Mouse (Mus musculus): ENCODE data around the gene Sppl2b. TPM values are rescaled to one million over a fixed set of nuclear protein-coding genes. Genes with fewer than 3 reads are reported as not detected.

Gene Sppl2b
- polyA plus RNA-seq, 1 experiment = 56.0 TPM

DNA sequence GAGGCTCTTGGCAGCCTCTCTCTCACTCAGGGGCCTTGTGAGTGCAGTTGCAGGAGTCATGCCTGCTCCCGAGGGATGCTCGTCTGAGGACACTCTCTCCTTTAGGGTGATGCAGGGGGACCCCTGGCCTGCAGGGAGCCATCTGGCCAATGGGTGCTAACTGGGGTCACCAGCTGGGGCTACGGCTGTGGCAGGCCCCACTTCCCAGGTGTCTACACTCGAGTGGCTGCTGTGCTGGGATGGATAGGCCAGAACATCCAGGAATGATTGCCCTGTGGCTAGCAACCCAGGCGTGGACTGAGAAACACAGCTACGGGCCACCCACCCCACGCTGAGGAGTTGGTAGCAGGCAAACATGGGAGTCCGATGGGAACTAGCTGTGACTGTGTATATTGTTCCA is 44.0 kb downstream of the Sppl2b start:
- TF ChIP-seq GATA1 (IDR thresholded peaks at IDR 0.05; ENCODE audit: low read length) = no peak
- no peak for TF ChIP-seq TAL1 (IDR thresholded peaks at IDR 0.05; ENCODE audit: low read length)
- no peaks in the 10 kb centered on the region for H3K27me3 ChIP-seq (ENCODE audit: control insufficient read depth)
- H3K36me3 ChIP-seq (ENCODE audit: control insufficient read depth) = peaks cover 52% of the 10 kb centered on the region
- H3K4me1 ChIP-seq (ENCODE audit: control insufficient read depth) = peaks cover 47% of the 10 kb centered on the region
- H3K4me3 ChIP-seq (replicated peaks) = peak overlapping the region; percentile 89
- H3K9me3 ChIP-seq (ENCODE audit: control insufficient read depth, low read length) = no peaks in the 10 kb centered on the region

DNA sequence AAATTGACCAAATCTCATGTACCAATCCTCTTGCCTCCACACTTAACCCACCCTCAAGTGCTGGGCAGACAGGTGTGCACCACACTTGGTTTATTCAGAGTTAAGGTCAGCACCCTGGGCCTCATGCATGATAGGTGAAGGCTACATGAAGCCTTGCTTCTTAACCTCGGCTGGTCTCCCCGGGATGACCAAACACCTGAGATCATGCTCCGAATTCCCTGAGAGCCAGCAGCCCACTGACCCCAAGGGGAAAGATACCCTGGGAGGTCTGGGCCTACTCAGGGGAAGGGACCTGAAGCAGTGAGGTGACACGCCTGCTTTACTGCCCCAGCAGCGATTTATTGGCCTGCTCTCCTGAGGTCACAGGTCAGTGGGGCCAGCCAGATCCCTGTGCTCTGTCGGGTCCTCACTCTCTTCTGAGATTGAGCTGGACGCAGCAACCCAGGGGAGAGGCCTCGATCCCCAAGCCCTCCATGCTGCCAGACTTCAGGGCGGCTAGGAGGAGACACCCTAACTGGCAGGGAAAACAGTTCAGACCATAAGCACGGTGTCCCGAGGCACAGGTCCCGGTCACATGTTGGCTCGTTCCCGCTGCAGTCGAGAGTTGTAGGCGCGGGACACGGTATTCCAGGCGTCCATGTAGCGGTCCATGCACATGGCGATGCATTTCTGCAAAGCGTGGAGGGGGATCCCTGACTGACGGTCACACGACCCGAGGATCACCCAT is 44.7 kb downstream of the Sppl2b start:
- Histone ChIP-seq H3K9me3 (ENCODE audit: control insufficient read depth, low read length) (no peaks in the 10 kb centered on the region), H3K4me3 (replicated peaks) (peak overlapping the region; percentile 89), H3K4me1 (ENCODE audit: control insufficient read depth) (peaks cover 47% of the 10 kb centered on the region), H3K36me3 (ENCODE audit: control insufficient read depth) (peaks cover 59% of the 10 kb centered on the region), H3K27me3 (ENCODE audit: control insufficient read depth) (no peaks in the 10 kb centered on the region)
- TF ChIP-seq GATA1 (IDR thresholded peaks at IDR 0.05; ENCODE audit: low read length) = no peak
- TF ChIP-seq TAL1 (IDR thresholded peaks at IDR 0.05; ENCODE audit: low read length) = no peak

DNA sequence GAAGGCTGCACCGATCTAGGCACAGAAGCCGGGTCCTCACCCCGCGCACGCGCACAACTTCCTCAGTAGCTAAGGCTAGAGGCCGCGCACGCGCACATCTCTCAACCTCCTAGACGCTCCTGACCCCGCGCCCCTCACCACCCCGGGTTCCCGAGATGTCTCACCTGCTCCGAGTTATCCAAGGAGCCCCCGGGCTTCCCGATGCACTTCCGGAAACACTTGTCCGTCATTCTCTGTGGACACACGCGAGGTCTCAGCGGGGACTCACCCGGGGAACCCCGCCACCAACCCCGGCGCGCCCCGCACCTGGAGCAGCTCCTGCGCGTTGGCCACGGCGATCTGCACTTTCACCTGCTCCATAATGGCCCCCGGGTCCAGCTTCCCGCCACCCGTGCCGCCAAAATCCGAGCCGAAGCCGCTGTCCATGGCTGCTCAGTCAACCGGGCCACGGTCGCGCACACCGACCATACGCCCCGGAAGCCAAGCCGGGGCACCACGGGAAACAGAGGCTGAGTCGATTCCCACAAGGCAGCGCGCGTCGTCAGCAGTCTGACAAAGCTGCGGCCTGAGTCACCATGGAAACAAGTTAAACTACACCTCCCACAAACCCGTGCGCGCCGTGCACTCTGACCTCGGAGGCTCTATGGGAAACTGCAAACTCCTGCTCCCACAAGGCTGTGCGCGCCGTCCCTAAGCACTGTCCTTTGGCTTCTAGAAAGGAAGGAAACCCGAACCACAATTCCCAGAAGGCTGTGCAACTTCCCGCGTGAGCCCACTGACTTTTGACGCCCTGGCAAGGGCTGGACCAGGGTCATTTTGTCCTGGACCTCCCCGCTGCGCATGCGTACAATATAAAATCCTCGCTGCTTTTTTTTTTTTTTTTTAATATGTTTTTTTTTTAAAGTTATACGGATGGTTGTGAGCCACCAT is 45.5 kb downstream of the Sppl2b start, which contains the start of gene Timm13:
Timm13 (minus strand) TSS at position 652 of the 930 bp plus-strand sequence.
- peaks cover 43% of the 10 kb centered on the region for H3K4me1 ChIP-seq (ENCODE audit: control insufficient read depth)
- H3K9me3 ChIP-seq (ENCODE audit: control insufficient read depth, low read length) = no peaks in the 10 kb centered on the region
- TF ChIP-seq TAL1 (IDR thresholded peaks at IDR 0.05; ENCODE audit: low read length) (no peak), GATA1 (IDR thresholded peaks at IDR 0.05; ENCODE audit: low read length) (no peak)
- H3K36me3 ChIP-seq (ENCODE audit: control insufficient read depth) = peaks cover 65% of the 10 kb centered on the region
- H3K4me3 ChIP-seq (replicated peaks) = peak within 1 kb of the TSS; percentile 89
- no peaks in the 10 kb centered on the region for H3K27me3 ChIP-seq (ENCODE audit: control insufficient read depth)

DNA sequence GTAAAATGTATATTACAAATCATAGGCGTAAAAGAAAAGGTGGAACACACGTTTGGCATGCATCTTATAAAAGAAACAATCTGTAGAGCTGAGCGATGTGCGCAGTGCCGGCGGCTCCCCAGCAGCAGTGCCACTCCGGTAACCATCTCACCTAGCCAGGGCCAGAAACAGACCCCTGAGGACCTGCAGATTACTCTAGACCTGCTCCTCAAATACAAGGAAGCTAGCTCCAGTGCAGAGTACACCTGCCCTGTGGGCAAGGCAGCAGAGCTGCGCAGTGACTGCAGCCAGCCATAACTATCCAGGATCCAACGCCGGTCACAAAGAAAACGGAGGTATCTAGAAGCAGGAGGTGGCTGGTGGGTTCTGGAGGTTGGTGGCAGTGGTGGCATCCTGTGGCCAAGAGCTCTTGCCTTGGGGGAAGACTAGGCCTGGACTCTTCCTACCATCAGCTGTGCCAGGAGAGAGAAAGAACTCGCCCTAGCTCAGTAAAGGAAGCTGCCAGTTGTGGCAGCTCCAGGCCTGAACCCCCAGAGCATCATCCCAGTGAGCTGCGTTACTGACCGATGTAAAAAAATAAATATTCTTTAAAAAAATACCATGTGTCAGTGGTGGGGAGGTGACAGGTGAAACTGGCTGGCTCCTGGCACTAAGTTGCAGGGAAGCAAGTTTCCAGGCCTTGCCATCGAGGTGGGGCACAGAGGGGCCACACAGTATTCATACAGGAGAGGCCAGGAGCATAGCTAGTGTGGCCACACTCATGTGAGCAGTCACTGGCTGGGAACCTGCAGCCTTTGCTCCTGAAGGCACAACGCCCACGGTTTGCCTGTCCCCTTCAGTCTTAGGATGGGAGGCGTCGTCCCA is 46.6 kb downstream of the Sppl2b start:
- no peaks in the 10 kb centered on the region for H3K27me3 ChIP-seq (ENCODE audit: control insufficient read depth)
- H3K4me1 ChIP-seq (ENCODE audit: control insufficient read depth) = peaks cover 41% of the 10 kb centered on the region
- TF ChIP-seq TAL1 (IDR thresholded peaks at IDR 0.05; ENCODE audit: low read length) (no peak), GATA1 (IDR thresholded peaks at IDR 0.05; ENCODE audit: low read length) (no peak)
- peaks cover 75% of the 10 kb centered on the region for H3K36me3 ChIP-seq (ENCODE audit: control insufficient read depth)
- no peaks in the 10 kb centered on the region for H3K9me3 ChIP-seq (ENCODE audit: control insufficient read depth, low read length)
- H3K4me3 ChIP-seq (replicated peaks) = peak overlapping the region; percentile 89

DNA sequence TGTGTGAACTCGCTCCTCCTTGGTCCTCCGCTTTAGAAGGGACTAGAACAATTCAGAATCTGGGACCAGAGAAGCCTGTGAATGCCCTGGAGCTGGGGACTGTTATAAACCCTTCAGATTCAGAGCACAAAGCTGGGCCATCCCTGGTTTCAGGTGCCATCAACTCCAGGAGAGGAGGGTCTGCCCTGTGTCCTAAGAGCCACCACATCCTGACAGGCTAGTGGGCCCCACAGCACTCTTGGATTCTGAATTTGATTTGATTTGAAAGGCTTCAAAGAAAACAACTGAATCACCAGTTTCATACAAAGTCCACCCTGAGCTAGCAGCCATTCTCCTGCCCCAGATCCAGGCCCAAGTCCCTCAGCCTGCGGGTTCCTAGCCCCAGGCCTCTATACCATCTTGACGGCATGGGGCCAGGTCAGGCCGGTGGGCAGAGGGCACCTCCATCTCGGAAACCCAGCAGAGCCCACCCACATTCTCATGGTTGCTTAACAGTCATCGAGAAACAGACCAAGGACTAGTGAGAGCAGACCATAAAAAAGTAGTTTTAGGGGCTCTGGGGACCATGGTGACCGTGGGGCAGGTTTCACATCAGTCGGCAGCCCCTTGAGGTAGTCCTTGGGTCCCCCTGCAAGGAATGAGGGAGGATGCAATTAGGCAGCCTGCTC is 47.3 kb downstream of the Sppl2b start:
- H3K4me1 ChIP-seq (ENCODE audit: control insufficient read depth) = peaks cover 37% of the 10 kb centered on the region
- TF ChIP-seq TAL1 (IDR thresholded peaks at IDR 0.05; ENCODE audit: low read length) (no peak), GATA1 (IDR thresholded peaks at IDR 0.05; ENCODE audit: low read length) (no peak)
- no peaks in the 10 kb centered on the region for H3K9me3 ChIP-seq (ENCODE audit: control insufficient read depth, low read length)
- H3K36me3 ChIP-seq (ENCODE audit: control insufficient read depth) = peaks cover 75% of the 10 kb centered on the region
- H3K4me3 ChIP-seq (replicated peaks) = no peak overlapping the region
- H3K27me3 ChIP-seq (ENCODE audit: control insufficient read depth) = no peaks in the 10 kb centered on the region

DNA sequence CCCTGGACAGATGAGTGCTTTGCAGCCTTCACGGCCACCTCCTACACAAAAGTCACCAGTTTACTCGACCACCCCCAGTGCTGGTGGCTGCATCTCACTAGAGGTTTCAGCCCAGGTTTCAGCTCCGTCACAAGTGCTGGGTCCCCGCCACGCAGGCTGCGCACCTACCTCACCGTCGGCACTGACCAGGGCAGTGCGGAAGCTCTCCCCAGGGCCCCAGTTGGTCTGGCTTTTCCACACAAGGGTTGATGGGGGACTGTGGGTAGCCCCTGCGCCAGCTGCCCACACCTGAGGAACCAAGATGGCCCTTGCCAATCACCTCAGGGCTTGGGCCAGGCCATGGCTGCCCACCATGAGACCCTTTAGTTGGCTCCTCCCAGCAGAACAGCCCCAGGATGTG is 48.2 kb downstream of the Sppl2b start:
- H3K27me3 ChIP-seq (ENCODE audit: control insufficient read depth) = no peaks in the 10 kb centered on the region
- no peaks in the 10 kb centered on the region for H3K9me3 ChIP-seq (ENCODE audit: control insufficient read depth, low read length)
- peaks cover 28% of the 10 kb centered on the region for H3K4me1 ChIP-seq (ENCODE audit: control insufficient read depth)
- TF ChIP-seq GATA1 (IDR thresholded peaks at IDR 0.05; ENCODE audit: low read length) (no peak), TAL1 (IDR thresholded peaks at IDR 0.05; ENCODE audit: low read length) (no peak)
- no peak overlapping the region for H3K4me3 ChIP-seq (replicated peaks)
- H3K36me3 ChIP-seq (ENCODE audit: control insufficient read depth) = peaks cover 75% of the 10 kb centered on the region

DNA sequence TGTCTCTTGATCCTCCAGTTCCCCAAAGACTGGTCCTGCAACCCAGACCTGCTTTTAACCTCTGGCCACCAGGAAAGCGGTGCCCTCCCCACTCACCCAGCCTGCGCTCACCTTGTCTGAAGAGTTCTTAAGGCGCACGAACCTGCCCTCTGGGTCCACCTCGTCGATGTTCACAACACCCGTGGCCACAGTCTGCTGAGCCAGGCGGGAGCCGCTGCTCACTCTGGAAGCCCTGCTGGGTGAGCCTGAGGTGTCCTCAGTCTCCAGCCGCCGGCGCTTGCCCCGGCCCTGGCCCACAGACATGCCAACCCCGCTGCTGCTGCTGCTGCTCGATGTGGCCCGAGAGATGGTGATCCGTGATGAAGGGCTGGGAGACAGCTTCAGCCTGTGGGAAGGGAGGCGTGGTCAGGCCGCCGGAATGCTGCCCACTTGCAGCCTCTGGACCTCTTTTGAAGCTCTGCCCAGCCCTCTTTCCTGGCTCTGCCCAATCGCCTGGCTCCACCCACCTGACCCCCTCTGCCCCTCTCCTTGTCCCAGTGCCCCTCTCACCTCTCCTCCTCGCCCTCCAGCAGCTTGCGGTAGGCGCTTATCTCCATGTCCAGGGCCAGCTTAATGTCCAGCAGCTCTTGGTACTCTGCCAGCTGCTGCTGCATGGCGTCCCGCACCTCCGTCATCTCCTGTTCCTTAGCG is 49.1 kb downstream of the Sppl2b start:
- no peaks in the 10 kb centered on the region for H3K27me3 ChIP-seq (ENCODE audit: control insufficient read depth)
- H3K4me1 ChIP-seq (ENCODE audit: control insufficient read depth) = peaks cover 21% of the 10 kb centered on the region
- TF ChIP-seq GATA1 (IDR thresholded peaks at IDR 0.05; ENCODE audit: low read length) (no peak), TAL1 (IDR thresholded peaks at IDR 0.05; ENCODE audit: low read length) (no peak)
- no peaks in the 10 kb centered on the region for H3K9me3 ChIP-seq (ENCODE audit: control insufficient read depth, low read length)
- H3K4me3 ChIP-seq (replicated peaks) = no peak overlapping the region
- peaks cover 75% of the 10 kb centered on the region for H3K36me3 ChIP-seq (ENCODE audit: control insufficient read depth)

DNA sequence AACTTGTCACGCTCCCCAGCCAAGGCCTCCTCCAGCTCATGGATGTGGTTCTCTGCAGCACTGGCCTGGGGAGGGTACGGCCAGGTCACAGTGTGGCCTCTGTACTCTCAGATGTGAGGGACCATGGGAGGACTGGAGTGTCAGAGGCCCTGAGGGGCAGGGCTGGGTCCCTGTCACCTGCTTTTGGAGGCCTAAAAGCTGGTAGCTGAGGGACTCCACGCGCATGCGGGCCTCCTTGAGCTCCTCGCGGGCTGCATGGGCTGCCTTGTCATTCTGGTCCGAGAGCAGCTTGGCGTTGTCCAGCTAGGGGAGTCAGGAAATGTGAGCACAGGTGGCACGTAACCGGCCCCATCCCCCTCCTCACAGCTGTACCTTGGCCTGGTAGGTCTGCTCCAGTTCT is 49.6 kb downstream of the Sppl2b start:
- Histone ChIP-seq H3K4me3 (replicated peaks) (no peak overlapping the region), H3K9me3 (ENCODE audit: control insufficient read depth, low read length) (no peaks in the 10 kb centered on the region), H3K4me1 (ENCODE audit: control insufficient read depth) (peaks cover 15% of the 10 kb centered on the region), H3K36me3 (ENCODE audit: control insufficient read depth) (peaks cover 75% of the 10 kb centered on the region), H3K27me3 (ENCODE audit: control insufficient read depth) (no peaks in the 10 kb centered on the region)
- TF ChIP-seq TAL1 (IDR thresholded peaks at IDR 0.05; ENCODE audit: low read length) (no peak), GATA1 (IDR thresholded peaks at IDR 0.05; ENCODE audit: low read length) (no peak)
